Mouse (Mus musculus) right cerebral cortex, adult 18-20 months (tissue): ENCODE measurements around the gene C030005K15Rik.
"Not testable (repeated sequence)": the region's sequence is repeated elsewhere in the genome, so short reads cannot be mapped to it uniquely, and the experiment has no call there.

Source experiments
- DNase-seq: peaks from one replicate; pipeline ENCODE4 v3.0.0; 2022; ENCODE audit warnings: mixed read lengths

Gene C030005K15Rik

DNA sequence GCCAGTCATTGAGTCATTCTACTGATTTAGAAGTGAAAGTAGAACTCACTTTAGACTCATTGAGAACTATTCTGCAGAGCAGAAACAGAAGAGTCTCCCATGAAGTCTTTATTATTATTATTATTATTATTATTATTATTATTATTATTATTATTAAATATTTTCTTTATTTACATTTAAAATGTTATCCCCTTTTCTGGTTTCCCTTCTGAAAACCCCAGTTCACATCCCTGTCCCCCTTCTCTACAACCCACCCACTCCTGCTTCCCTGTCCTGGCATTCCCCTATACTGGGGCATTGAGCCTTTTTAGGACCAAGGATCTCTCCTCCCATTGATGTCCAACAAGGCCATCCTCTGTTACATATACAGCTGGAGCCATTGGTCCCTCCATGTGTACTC lies at the start of gene C030005K15Rik:
Gene C030005K15Rik (minus strand): TSS at position 101 of the 400 bp plus-strand sequence.
- not testable (repeated sequence) for DNase-seq

DNA sequence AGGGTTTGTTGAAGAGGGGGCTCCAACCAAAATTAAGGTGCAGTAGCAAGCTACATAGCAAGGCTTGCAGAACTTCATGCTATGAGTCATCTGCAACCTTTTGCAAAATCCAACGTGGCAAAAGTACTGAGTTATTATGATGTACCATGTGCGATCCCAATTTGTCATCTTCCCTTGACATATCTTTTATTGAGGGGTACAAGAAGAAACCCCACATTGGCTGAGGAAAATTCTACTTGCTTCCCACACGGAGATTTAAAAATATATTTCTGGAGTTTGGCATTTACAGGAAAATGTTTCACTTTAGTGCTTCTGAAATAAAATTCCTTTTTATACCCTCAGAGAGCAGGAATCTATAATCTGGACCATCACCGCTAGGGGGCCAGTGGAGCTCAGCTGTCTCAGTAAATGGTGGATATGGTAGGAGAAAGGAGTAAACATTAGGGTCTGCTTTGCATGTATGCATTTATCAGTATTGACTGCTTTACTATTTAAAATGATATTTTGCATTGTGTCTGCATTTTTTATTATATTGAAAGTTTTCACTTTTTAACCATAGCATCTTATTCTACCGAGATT lies 41.7 kb upstream of the C030005K15Rik start:
- peak; percentile 65 for DNase-seq

GRCm38 (mm10) chr10:97753821-97754220 lies 27.3 kb upstream of the C030005K15Rik start:
- DNase-seq, result no peak

- DNase-seq, result peak; percentile 26
Observed at GRCm38 (mm10) chr10:97747231-97747630, 20.7 kb upstream of the C030005K15Rik start.

- no peak for DNase-seq
Observed at GRCm38 (mm10) chr10:97725929-97726328, 626 bp downstream of the C030005K15Rik start.

DNA sequence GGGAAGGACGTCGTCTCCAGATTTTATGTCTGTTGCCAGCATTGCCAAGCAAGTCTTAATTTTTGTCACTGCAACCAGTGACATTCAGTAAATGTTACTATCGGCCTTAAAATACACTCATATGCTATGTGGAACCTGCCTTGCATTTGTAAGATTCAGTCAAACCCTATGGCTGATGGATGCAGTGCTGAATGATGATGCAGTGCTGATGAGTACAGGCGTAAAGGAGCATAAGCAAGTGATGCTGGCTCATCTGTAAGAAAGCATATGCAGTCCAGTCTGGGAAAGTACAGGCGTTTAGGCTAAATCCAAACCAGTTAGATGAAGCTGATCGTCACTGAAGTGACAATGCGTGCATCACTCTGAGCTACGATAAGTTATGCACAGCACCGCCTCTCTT lies 3.8 kb downstream of the C030005K15Rik start:
- no peak for DNase-seq

- no peak for DNase-seq
Observed at GRCm38 (mm10) chr10:97720625-97721024, 5.9 kb downstream of the C030005K15Rik start.

DNA sequence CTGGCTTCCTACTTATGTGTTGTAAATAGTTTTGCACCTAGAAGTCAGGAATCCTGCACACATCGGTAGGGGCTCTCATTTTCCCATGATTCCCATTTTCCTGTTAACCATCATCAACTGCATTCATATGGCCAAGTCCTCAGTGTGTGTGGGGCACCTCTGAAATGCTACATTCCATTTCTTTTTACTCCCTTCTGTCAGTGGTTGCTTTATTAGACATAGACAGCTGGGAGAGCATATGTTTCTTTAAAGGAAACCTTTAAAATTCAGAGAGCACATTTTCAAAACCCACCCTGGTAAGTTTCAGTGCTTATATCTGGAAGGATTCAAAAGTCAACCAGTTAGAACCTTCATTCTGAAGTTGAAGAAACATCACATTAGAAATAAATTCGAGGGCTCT lies 8.5 kb downstream of the C030005K15Rik start:
- DNase-seq, result no peak

GRCm38 (mm10) chr10:97717233-97717632 lies 9.3 kb downstream of the C030005K15Rik start:
- DNase-seq, result no peak

GRCm38 (mm10) chr10:97715289-97715906 lies 11.2 kb downstream of the C030005K15Rik start:
- no peak for DNase-seq

- DNase-seq, result no peak
Observed at GRCm38 (mm10) chr10:97714584-97714983, 12.0 kb downstream of the C030005K15Rik start.

DNA sequence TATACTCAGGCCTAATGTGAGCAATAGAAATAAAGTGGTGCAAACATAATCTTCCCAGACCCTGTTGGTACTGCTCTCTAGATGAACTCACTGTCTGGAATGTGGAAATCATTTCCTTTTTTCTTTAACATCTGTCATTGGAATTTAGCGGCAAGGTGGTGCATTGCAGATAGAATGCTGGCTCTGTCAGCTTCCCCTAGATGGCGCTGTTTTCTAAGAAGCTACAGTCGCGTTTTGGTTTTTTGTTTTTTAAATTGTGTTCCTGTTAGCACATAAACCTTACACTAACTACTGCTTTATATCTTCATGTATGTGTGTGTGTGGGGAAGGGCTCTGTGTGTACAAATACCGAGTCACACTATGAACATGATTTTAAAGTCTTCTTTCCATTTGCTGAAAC lies 13.9 kb downstream of the C030005K15Rik start:
- DNase-seq, result peak; percentile 25

DNA sequence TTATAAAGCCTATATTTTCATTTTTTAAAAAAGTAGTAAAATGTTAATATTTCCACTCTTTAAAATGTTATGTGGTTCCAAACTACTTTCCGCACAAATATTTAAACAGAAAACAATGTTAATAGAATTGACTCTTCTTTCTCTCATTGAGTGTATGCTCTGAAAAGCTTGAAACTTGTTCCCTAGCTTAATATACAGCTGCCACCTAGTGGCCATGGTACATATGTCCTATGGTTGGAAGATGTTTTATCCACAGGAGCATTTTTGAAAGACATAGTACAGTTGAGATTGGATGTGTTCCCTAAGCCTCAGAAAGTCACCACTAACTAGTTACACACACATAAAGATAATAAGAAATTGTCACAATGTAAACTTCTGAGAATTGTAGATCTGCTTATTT lies 22.0 kb downstream of the C030005K15Rik start:
- no peak for DNase-seq

GRCm38 (mm10) chr10:97702321-97702720 lies 24.2 kb downstream of the C030005K15Rik start:
- DNase-seq, result no peak

GRCm38 (mm10) chr10:97693398-97694135 lies 33.0 kb downstream of the C030005K15Rik start:
- DNase-seq, result no peak

GRCm38 (mm10) chr10:97692913-97693312 lies 33.6 kb downstream of the C030005K15Rik start, which contains the start of gene Ccer1:
TSS of gene Ccer1 (plus strand) at chr10:97693059.
- DNase-seq, result no peak

DNA sequence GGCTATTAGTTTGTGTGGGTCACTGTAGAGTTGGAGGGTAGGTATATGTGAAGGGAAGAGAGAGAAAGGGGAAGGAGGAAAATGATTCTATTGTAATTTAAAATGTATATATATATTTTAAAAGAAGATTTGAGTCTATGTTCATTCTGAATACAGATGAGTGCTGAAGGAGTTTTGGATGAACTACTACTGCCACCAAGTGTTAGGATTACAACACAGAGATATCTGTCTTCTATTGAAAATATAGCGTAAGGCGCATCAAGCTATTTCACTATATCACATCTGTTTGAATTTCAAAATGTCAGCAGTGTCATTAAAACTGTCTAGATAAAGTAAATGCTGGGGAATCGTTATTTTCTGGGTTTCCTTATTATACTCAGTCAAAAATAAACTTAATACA lies 37.1 kb downstream of the C030005K15Rik start:
- DNase-seq, result no peak

DNA sequence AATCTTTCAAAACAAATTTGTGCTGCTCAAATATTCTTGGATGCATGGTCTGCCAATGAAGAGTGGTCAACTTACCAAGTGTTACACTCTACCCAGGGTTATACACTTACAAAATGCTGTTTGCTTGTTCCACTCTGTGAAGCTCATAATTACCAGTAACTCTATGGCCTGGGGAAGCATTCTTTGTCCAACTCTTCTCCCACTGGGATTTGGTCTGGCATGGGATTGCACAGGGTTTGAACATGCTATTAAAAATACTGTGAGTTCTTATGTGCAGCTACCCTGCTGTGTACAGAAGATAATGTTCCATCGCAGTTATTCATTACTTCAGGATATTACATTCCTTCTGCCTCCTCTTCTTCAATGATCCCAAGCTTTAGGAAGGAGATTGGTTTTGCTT lies 39.4 kb downstream of the C030005K15Rik start:
- DNase-seq, result no peak

GRCm38 (mm10) chr10:97682981-97683380 lies 43.6 kb downstream of the C030005K15Rik start:
- DNase-seq, result no peak
